Mouse (Mus musculus): ENCODE measurements around the gene Smc4. TPM values are rescaled to one million over a fixed set of nuclear protein-coding genes. Genes with fewer than 3 reads are reported as not detected.

Smc4 gene
- 48.2 and 70.8 TPM in 2 replicates for polyA plus RNA-seq (2015; fragmentation: Nextera tagmentation; extraction: Ambion mirVana)

DNA sequence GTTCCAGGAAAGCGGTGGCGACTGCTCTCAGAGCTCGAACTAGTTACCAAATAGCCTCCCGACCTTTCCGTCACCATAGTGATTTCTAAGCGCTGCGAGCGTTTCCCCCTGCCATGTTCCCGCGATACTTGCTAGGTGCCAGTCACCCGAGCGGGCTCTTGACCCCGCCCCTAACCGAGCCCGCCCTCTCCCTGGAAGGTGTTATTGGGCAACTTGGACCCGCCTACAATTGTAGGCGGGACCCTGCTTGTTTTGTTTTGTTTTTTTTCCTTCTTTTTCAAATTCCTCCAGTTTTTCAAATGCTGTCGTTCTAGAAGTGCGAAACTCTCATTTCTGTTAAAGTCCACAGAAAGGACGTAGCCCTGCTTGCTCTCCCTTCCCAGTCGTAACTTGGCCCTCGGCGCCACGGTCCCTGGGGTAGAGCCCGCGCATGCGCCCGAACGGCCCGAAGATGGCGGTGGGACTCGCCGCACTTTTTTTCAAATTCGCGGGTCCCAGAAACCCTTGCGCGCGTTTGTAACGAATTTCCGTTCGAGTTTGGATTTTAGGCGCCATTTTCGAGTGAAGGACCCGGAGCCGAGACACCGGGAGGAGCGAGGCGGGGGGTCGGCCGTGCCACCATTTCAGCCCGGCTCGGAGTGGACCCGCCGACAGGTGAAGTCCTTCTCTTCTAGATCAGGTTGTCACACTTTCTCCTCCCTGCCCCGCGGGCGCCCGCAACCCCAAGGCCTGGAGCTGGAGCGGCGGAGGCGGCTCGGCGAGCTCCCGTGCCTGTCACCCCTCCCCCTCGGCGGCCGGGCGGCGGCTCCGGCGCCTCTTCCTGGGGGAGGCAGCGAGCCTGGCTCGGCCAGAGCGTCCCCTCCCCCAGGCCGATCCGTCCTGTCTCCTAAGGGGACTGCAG lies at the start of gene Smc4, which contains the start of gene Ift80:
TSS of gene Smc4 (plus strand) at position 302 of the 901 bp plus-strand sequence.
TSS of gene Ift80 (minus strand) at position 134 of the 901 bp plus-strand sequence.

DNA sequence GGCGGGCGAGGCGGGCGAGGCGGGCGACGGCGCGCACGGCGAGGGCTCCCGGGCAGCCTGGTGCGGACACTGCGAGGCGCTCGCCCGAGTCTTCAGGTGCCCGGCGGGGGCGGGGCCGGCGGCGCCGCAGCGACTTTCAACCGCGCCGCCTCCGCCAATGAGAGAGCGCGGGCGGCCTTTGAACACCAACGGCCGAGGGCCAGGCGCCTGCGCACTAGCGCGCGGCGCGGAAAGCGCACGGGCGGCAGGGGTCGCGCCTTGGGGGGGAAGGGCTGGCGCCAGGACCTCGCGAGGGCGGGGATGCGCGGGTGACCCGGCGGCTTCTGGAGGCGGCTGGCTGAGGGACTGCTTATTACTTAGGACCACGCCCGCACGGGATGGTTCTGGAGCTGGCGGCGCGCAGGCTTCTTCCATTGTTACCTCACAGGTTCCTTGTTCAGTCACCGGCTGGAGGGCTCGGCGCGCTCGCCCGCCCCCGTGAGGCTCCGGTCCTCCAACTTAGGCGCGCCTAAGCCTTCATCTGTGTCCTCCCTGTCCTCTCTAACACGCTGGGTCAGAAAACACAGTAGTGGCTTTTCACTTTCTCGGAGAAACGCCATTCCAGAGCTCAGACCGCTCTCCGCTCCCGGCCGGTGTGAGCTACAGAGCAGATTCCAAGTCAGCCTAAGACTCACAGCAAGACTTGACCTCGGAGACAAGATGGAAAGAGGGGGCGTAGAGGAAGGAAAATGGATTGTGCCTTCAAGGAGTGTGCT lies 40.3 kb downstream of the Smc4 start, which contains the start of gene Trim59:
TSS of gene Trim59 (minus strand) at position 111 of the 755 bp plus-strand sequence.

MicroRNAs within 50 kb of the gene (microRNA counts, 519-probe panel; counts per million panel counts)
- 5,144 counts per million, percentile 93 among the panel's probes with 10 or more counts for microRNA mmu-miR-15b

Small RNA genes within 50 kb of the gene (microRNA-seq; reads per million reads assigned to microRNA genes)
- gene Mir15b: 2,130 reads per million, percentile 80 among the genes with 10 or more reads in this experiment
- gene Mir16-2: 835 reads per million, percentile 71 among the genes with 10 or more reads in this experiment

Other genes starting within 250 kb of the Smc4 start
- gene 1110032F04Rik, start 135.2 kb upstream of the Smc4 start, polyA plus RNA-seq (2015; fragmentation: Nextera tagmentation; extraction: Ambion mirVana): 0.07 and 0.13 TPM in 2 replicates
- 2.8 and 3.0 TPM in 2 replicates for gene Ift80, start 168 bp upstream of the Smc4 start, polyA plus RNA-seq (2015; fragmentation: Nextera tagmentation; extraction: Ambion mirVana)
- gene Trim59, start 40.0 kb downstream of the Smc4 start, polyA plus RNA-seq (2015; fragmentation: Nextera tagmentation; extraction: Ambion mirVana): 21.1 and 33.5 TPM in 2 replicates
- gene Kpna4, start 122.4 kb downstream of the Smc4 start, polyA plus RNA-seq (2015; fragmentation: Nextera tagmentation; extraction: Ambion mirVana): 28.8 and 33.0 TPM in 2 replicates
- 4.8 and 7.7 TPM in 2 replicates for gene Arl14, start 217.7 kb downstream of the Smc4 start, polyA plus RNA-seq (2015; fragmentation: Nextera tagmentation; extraction: Ambion mirVana)